Comparison of ENCODE assay signal across 31 mouse cellular contexts in genomic region chr1:191102730-191103370, GRCm38 (mm10). TPM values are rescaled to one million over a fixed set of nuclear protein-coding genes. Genes with fewer than 3 reads are reported as not detected.
DNase-seq lines count a peak whose midpoint lies in the region; ATAC-seq and TF ChIP-seq lines count a peak whose summit lies in the region.
"Had no signal": no experiment of that assay in that cellular context is flagged by ENCODE, and none has a peak within 500 bp of the region (broad histone marks: within the 10 kb centered on the region; RNA-seq: fewer than 3 reads in every experiment).

No protein-coding gene starts in this region.

- peak; percentile 46 for DNase-seq in 3T3-L1 (ENCODE audit: low read depth, low spot score)
- DNase-seq in MEL (ENCODE audit: low read depth, low spot score): no peak
- DNase-seq in urinary bladder, postnatal 4 days (ENCODE audit: low spot score in 2 of 2): no peak
- DNase-seq: adrenal gland, adult 2 months; adrenal gland, postnatal 36 days; cerebellum, adult 9-10 months; embryo, embryonic 11 days; gastrocnemius, adult 2 months; heart, postnatal 14 days; kidney, adult 11 months; kidney, postnatal 25 days; lung, embryonic 14.5 days; lung, postnatal 14 days; right cerebral cortex, postnatal 4 days; thymus, adult 18-20 months; thymus, postnatal 36 days had no signal

- no peak for TF ChIP-seq POLR2A in MEL (IDR thresholded peaks at IDR 0.05; ENCODE audit: control insufficient read depth in 1 of 2, insufficient read depth in 1 of 2, low read depth in 1 of 2, low read length in 2 of 2, poor library complexity in 1 of 2)

- no peak overlapping the region for H3K4me2 ChIP-seq in forebrain, embryonic 12.5 days
- H3K4me2 ChIP-seq in kidney, embryonic 15.5 days: no peak overlapping the region
- H3K4me2 ChIP-seq: embryonic facial prominence, embryonic 12.5 days; forebrain, embryonic 15.5 days; limb, embryonic 12.5 days; liver, embryonic 15.5 days; lung, embryonic 14.5 days; neural tube, embryonic 13.5 days had no signal

- H3K27me3 ChIP-seq in C2C12 (ENCODE audit: control insufficient read depth, insufficient read depth, insufficient read length): peaks cover 3% of the 10 kb centered on the region
- H3K27me3 ChIP-seq in MEL (ENCODE audit: control insufficient read depth in 1 of 2, insufficient read depth in 2 of 2, low read length in 2 of 2): no peaks in the 10 kb centered on the region
- peaks cover 27% of the 10 kb centered on the region for H3K27me3 ChIP-seq in forebrain, embryonic 12.5 days
- H3K27me3 ChIP-seq in kidney, embryonic 15.5 days: 0 out of 2 replicates have a peak, but pooled peaks cover 15% of the 10 kb centered on the region

- no peaks in the 10 kb centered on the region for H3K79me3 ChIP-seq in C2C12 (ENCODE audit: low read depth)

- no peaks in the 10 kb centered on the region for H3K36me3 ChIP-seq in C2C12 (ENCODE audit: control insufficient read depth, insufficient read depth)
- H3K36me3 ChIP-seq in MEL (ENCODE audit: control insufficient read depth in 1 of 2, insufficient read depth in 2 of 2, low read length in 2 of 2): no peaks in the 10 kb centered on the region; a peak in 1 of 4 replicates
- H3K36me3 ChIP-seq in forebrain, embryonic 12.5 days (replicated peaks): no peaks in the 10 kb centered on the region
- no peaks in the 10 kb centered on the region for H3K36me3 ChIP-seq in kidney, embryonic 15.5 days
- H3K36me3 ChIP-seq: embryonic facial prominence, embryonic 12.5 days; forebrain, embryonic 15.5 days; limb, embryonic 12.5 days; liver, embryonic 15.5 days; midbrain, embryonic 10.5 days; neural tube, embryonic 13.5 days had no signal

- H3ac ChIP-seq in C2C12 (ENCODE audit: control insufficient read depth, insufficient read length, low read depth): no peak overlapping the region

- peak; percentile 29 for ATAC-seq in megakaryocyte, adult 5-6 weeks (ENCODE audit: poor library complexity, severe bottlenecking)
- no peak for ATAC-seq in forebrain, embryonic 12.5 days (ENCODE audit: low FRiP score)
- no peak for ATAC-seq in kidney, embryonic 15.5 days (replicated peaks; ENCODE audit: low FRiP score)
- ATAC-seq: forebrain, embryonic 15.5 days had no signal

- H3K9ac ChIP-seq in MEL (ENCODE audit: control insufficient read depth, low read depth, low read length, poor library complexity, severe bottlenecking): no peak overlapping the region
- H3K9ac ChIP-seq in forebrain, embryonic 12.5 days: no peak overlapping the region
- H3K9ac ChIP-seq in kidney, embryonic 15.5 days: no peak overlapping the region
- H3K9ac ChIP-seq: embryonic facial prominence, embryonic 12.5 days; forebrain, embryonic 15.5 days; limb, embryonic 12.5 days; liver, embryonic 15.5 days; lung, embryonic 14.5 days; neural tube, embryonic 13.5 days had no signal

- TF ChIP-seq CTCF in C2C12 (IDR thresholded peaks at IDR 0.05; ENCODE audit: control insufficient read depth, insufficient read depth, insufficient read length): no peak
- TF ChIP-seq CTCF in MEL (IDR thresholded peaks at IDR 0.05 in 2 of 3, conservative IDR thresholded peaks at IDR 0.05 in 1 of 3; ENCODE audit: control insufficient read depth in 1 of 3, insufficient read depth in 1 of 3, low read depth in 2 of 3, low read length in 3 of 3, poor library complexity in 1 of 3, severe bottlenecking in 1 of 3): no peak

- no peak overlapping the region for H3K27ac ChIP-seq in MEL (ENCODE audit: control insufficient read depth, low read depth, low read length)
- H3K27ac ChIP-seq in forebrain, embryonic 12.5 days: no peak overlapping the region
- no peak overlapping the region for H3K27ac ChIP-seq in kidney, embryonic 15.5 days
- H3K27ac ChIP-seq: embryonic facial prominence, embryonic 12.5 days; forebrain, embryonic 15.5 days; gastrocnemius, adult 2 months; layer of hippocampus, adult 2 months; left cerebral cortex, adult 2 months; limb, embryonic 12.5 days; liver, embryonic 15.5 days; midbrain, embryonic 10.5 days; neural tube, embryonic 13.5 days; stomach, postnatal 0 days had no signal

- H3K9me3 ChIP-seq in MEL (replicated peaks; ENCODE audit: insufficient read depth, low read length): no peaks in the 10 kb centered on the region
- H3K9me3 ChIP-seq in forebrain, embryonic 12.5 days: 0 out of 2 replicates have a peak, but pooled peaks cover 4% of the 10 kb centered on the region
- H3K9me3 ChIP-seq in kidney, embryonic 15.5 days (replicated peaks): no peaks in the 10 kb centered on the region
- H3K9me3 ChIP-seq: embryonic facial prominence, embryonic 12.5 days; forebrain, embryonic 15.5 days; liver, embryonic 15.5 days; midbrain, embryonic 10.5 days had no signal

- TF ChIP-seq EP300 in MEL (IDR thresholded peaks at IDR 0.05; ENCODE audit: low read depth in 1 of 2, low read length in 2 of 2): no peak

- H3K4me1 ChIP-seq in MEL (ENCODE audit: control insufficient read depth in 1 of 2, insufficient read depth in 2 of 2, low read length in 2 of 2): peaks cover 0 to 11% of the 10 kb centered on the region in 2 experiments; a peak in 2 of 4 replicates
- H3K4me1 ChIP-seq in forebrain, embryonic 12.5 days: peaks cover 8% of the 10 kb centered on the region
- peaks cover 17% of the 10 kb centered on the region for H3K4me1 ChIP-seq in kidney, embryonic 15.5 days

- H3K4me3 ChIP-seq in C2C12 (ENCODE audit: insufficient read depth, poor library complexity, severe bottlenecking): no peak overlapping the region
- no peak overlapping the region for H3K4me3 ChIP-seq in MEL (ENCODE audit: control insufficient read depth in 1 of 2, insufficient read depth in 1 of 2, low read depth in 2 of 2, low read length in 2 of 2)
- H3K4me3 ChIP-seq in forebrain, embryonic 12.5 days (replicated peaks): no peak overlapping the region
- no peak overlapping the region for H3K4me3 ChIP-seq in kidney, embryonic 15.5 days (replicated peaks)
- H3K4me3 ChIP-seq: embryonic facial prominence, embryonic 12.5 days; forebrain, embryonic 15.5 days; gastrocnemius, adult 2 months; layer of hippocampus, adult 2 months; left cerebral cortex, adult 2 months; limb, embryonic 12.5 days; liver, embryonic 15.5 days; midbrain, embryonic 10.5 days; myocyte; neural tube, embryonic 13.5 days had no signal

- no peak for TF ChIP-seq RAD21 in MEL (IDR thresholded peaks at IDR 0.05; ENCODE audit: low read depth, low read length)

- 88% methylated on average over 15 of the region's 15 CpGs for WGBS in forebrain, embryonic 12.5 days
- 85% methylated on average over 15 of the region's 15 CpGs for WGBS in kidney, embryonic 15.5 days

- H3K79me2 ChIP-seq in C2C12 (ENCODE audit: control insufficient read depth, insufficient read depth) (no peaks in the 10 kb centered on the region), MEL (ENCODE audit: control insufficient read depth, insufficient read depth, low read length, poor library complexity) (no peaks in the 10 kb centered on the region)

TF ChIP-seq in C2C12, 6 proteins besides CTCF, POLR2A, EP300 and RAD21:
- TF ChIP-seq CEBPB (IDR thresholded peaks at IDR 0.05; ENCODE audit: low read depth): no peak
- no peak for TF ChIP-seq MAX (IDR thresholded peaks at IDR 0.05)
- TF ChIP-seq MYOG (IDR thresholded peaks at IDR 0.05; ENCODE audit: control insufficient read depth, extremely low read depth, insufficient read length): no peak
- no peak for TF ChIP-seq FOSL1 (IDR thresholded peaks at IDR 0.05; ENCODE audit: insufficient read depth, low read length, poor library complexity, severe bottlenecking)
- TF ChIP-seq MYOD1 (IDR thresholded peaks at IDR 0.05; ENCODE audit: control insufficient read depth, insufficient read length, low read depth): peak; percentile 55
- no peak for TF ChIP-seq USF1 (IDR thresholded peaks at IDR 0.05; ENCODE audit: low read depth)

TF ChIP-seq in MEL, 35 proteins besides CTCF, POLR2A, EP300 and RAD21:
- no peak for TF ChIP-seq HCFC1 (IDR thresholded peaks at IDR 0.05; ENCODE audit: low read depth, low read length)
- TF ChIP-seq GATA1 (IDR thresholded peaks at IDR 0.05; ENCODE audit: low read depth, low read length): peak; percentile 17; the same call in 1 of the 2 replicates

RNA-seq across cellular contexts. Expression of gene Batf3, which starts 5.2 kb away (rescaled TPM):
- polyA plus RNA-seq in C2C12 (2012; fragmentation: generic; extraction: Trizol) (0.78 TPM), MEL (2012; ENCODE audit: insufficient read depth in 1 of 2, insufficient read length in 2 of 2, low read depth in 1 of 2, low replicate concordance in 2 of 2, missing spikeins in 1 of 2) (1 to 10 TPM in 1 of 2 experiments, not detected in 1; 2.4 TPM)
- total RNA-seq in MEL (2012; rRNA removed): 1.5 and 2.4 TPM in 2 replicates
- total RNA-seq in megakaryocyte, adult 5-6 weeks (2015): 5.2 and 11.7 TPM in 2 replicates
- 1.8 and 3.4 TPM in 2 replicates for total RNA-seq in megakaryocyte, adult 5-6 weeks (2017)
- polyA plus RNA-seq in forebrain, embryonic 12.5 days (2016; fragmentation: Nextera tagmentation; extraction: Ambion mirVana): 3.5 and 3.7 TPM in 2 replicates
- polyA plus RNA-seq in kidney, embryonic 15.5 days (2015; fragmentation: Nextera tagmentation; extraction: Ambion mirVana): 12.5 and 13.7 TPM in 2 replicates
- total RNA-seq: heart, postnatal 14 days; layer of hippocampus, postnatal 14 days had no signal

RNA-seq across cellular contexts. Expression of gene Nsl1, which starts 40.0 kb away (rescaled TPM):
- polyA plus RNA-seq in C2C12 (2012; fragmentation: generic; extraction: Trizol) (9.4 TPM), MEL (2012; ENCODE audit: insufficient read depth in 1 of 2, insufficient read length in 2 of 2, low read depth in 1 of 2, low replicate concordance in 2 of 2, missing spikeins in 1 of 2) (10 to 100 TPM in 1 of 2 experiments, not detected in 1; 24.2 TPM)
- 33.4 and 41.9 TPM in 2 replicates for total RNA-seq in MEL (2012; rRNA removed)
- total RNA-seq in megakaryocyte, adult 5-6 weeks (2015): 7.3 and 8.1 TPM in 2 replicates
- total RNA-seq in megakaryocyte, adult 5-6 weeks (2017): 19.7 and 22.0 TPM in 2 replicates
- 26.4 and 28.1 TPM in 2 replicates for polyA plus RNA-seq in forebrain, embryonic 12.5 days (2016; fragmentation: Nextera tagmentation; extraction: Ambion mirVana)
- polyA plus RNA-seq in kidney, embryonic 15.5 days (2015; fragmentation: Nextera tagmentation; extraction: Ambion mirVana): 22.1 and 23.1 TPM in 2 replicates

RNA-seq across cellular contexts. Expression of gene Tatdn3, which starts 40.1 kb away (rescaled TPM):
- 6.1 TPM for polyA plus RNA-seq in C2C12 (2012; fragmentation: generic; extraction: Trizol)
- 14.5 and 16.7 TPM in 2 replicates for total RNA-seq in MEL (2012; rRNA removed)
- polyA plus RNA-seq in MEL (2012; ENCODE audit: insufficient read depth in 1 of 2, insufficient read length in 2 of 2, low read depth in 1 of 2, low replicate concordance in 2 of 2, missing spikeins in 1 of 2): 10 to 100 TPM in 1 of 2 experiments, not detected in 1; 19.0 TPM
- 20.0 and 24.7 TPM in 2 replicates for total RNA-seq in megakaryocyte, adult 5-6 weeks (2015)
- total RNA-seq in megakaryocyte, adult 5-6 weeks (2017): 9.9 and 11.8 TPM in 2 replicates
- polyA plus RNA-seq in forebrain, embryonic 12.5 days (2016; fragmentation: Nextera tagmentation; extraction: Ambion mirVana): 11.9 and 15.3 TPM in 2 replicates
- 12.8 and 13.8 TPM in 2 replicates for polyA plus RNA-seq in kidney, embryonic 15.5 days (2015; fragmentation: Nextera tagmentation; extraction: Ambion mirVana)
